Mouse (Mus musculus) kidney, postnatal 10 days (tissue): ENCODE data around the gene Apeh.

Source experiments
- DNase-seq: peaks from one replicate; pipeline ENCODE4 v3.0.0; 2021; ENCODE audit warnings: mixed read lengths

Apeh gene

GRCm38 (mm10) chr9:108117143-108117542 lies 22.7 kb upstream of the Apeh start:
- no peak for DNase-seq

GRCm38 (mm10) chr9:108115290-108116077 lies 21.1 kb upstream of the Apeh start:
- DNase-seq: no peak

GRCm38 (mm10) chr9:108112719-108113340 lies 18.4 kb upstream of the Apeh start:
- DNase-seq: no peak

GRCm38 (mm10) chr9:108111593-108112121 lies 17.3 kb upstream of the Apeh start:
- DNase-seq: no peak

GRCm38 (mm10) chr9:108111101-108111592 lies 16.7 kb upstream of the Apeh start:
- DNase-seq: peak; percentile 43

GRCm38 (mm10) chr9:108110160-108110559 lies 15.8 kb upstream of the Apeh start:
- no peak for DNase-seq

- DNase-seq: no peak
These were observed 13.5 kb upstream of the Apeh start for GRCm38 (mm10) chr9:108107867-108108266.

- no peak for DNase-seq
These were observed 11.7 kb upstream of the Apeh start for GRCm38 (mm10) chr9:108106090-108106489.

GRCm38 (mm10) chr9:108105549-108105863 lies 11.1 kb upstream of the Apeh start:
- DNase-seq: no peak

GRCm38 (mm10) chr9:108104766-108105548 lies 10.6 kb upstream of the Apeh start:
- DNase-seq: no peak

- DNase-seq: no peak
These were observed 5.2 kb upstream of the Apeh start for GRCm38 (mm10) chr9:108099619-108100018.

- DNase-seq: no peak
These were observed 1.7 kb upstream of the Apeh start for GRCm38 (mm10) chr9:108095949-108096712.

- DNase-seq: peak; percentile 80
These were observed 1.1 kb upstream of the Apeh start for GRCm38 (mm10) chr9:108095518-108095917.

- DNase-seq: no peak
These were observed 599 bp upstream of the Apeh start for GRCm38 (mm10) chr9:108094998-108095411.

GRCm38 (mm10) chr9:108093586-108093985 lies 820 bp downstream of the Apeh start:
- DNase-seq: no peak

GRCm38 (mm10) chr9:108090611-108091120 lies 3.7 kb downstream of the Apeh start:
- DNase-seq: peak; percentile 47

GRCm38 (mm10) chr9:108085261-108085660 lies 9.1 kb downstream of the Apeh start:
- no peak for DNase-seq

GRCm38 (mm10) chr9:108083561-108083960 lies 10.8 kb downstream of the Apeh start:
- DNase-seq: no peak

GRCm38 (mm10) chr9:108082988-108083431 lies 11.4 kb downstream of the Apeh start, which contains the start of gene Rnf123:
TSS of gene Rnf123 (minus strand) at chr9:108083346.
- no peak for DNase-seq

GRCm38 (mm10) chr9:108082549-108082948 lies 11.9 kb downstream of the Apeh start:
- DNase-seq: no peak

- no peak for DNase-seq
These were observed 14.2 kb downstream of the Apeh start, which contains the start of gene Mst1 for GRCm38 (mm10) chr9:108080168-108080567. TSS of gene Mst1 (plus strand) at chr9:108080436.
